Mouse (Mus musculus) retina, embryonic 14.5 days (tissue): ENCODE data around the gene Derl3.
A peak's percentile ranks its signal among the peaks of the same experiment; 100 is the strongest.

Experiments
- DNase-seq: peaks from one replicate; pipeline ENCODE4 v3.0.0-alpha.2; 2015; ENCODE audit warnings: low spot score

Derl3 gene

GRCm38 (mm10) chr10:75941042-75941824 lies 48.0 kb downstream of the Derl3 start:
- DNase-seq, result peak; percentile 54

GRCm38 (mm10) chr10:75942736-75943477 lies 49.7 kb downstream of the Derl3 start, which contains the start of gene Vpreb3:
Gene Vpreb3, plus strand, starts transcription at chr10:75943057.
- no peak for DNase-seq

GRCm38 (mm10) chr10:75944066-75944772 lies 51.0 kb downstream of the Derl3 start:
- no peak for DNase-seq

- no peak for DNase-seq
These were observed 52.0 kb downstream of the Derl3 start for GRCm38 (mm10) chr10:75945213-75945612.
